Mouse (Mus musculus): ENCODE data around the gene Cpvl. TPM values are rescaled to one million over a fixed set of nuclear protein-coding genes. Genes with fewer than 3 reads are reported as not detected.
A peak's percentile ranks its signal among the peaks of the same experiment; 100 is the strongest.

Gene Cpvl
- polyA plus RNA-seq, 1 experiment from 2014 or later, result not detected

GRCm38 (mm10) chr6:54005302-54005701 is 26.8 kb upstream of the Cpvl start:
- 56% methylated on average over 4 of the region's 4 CpGs for WGBS (ENCODE audit: insufficient replicate concordance)
- Histone ChIP-seq H3K9me3 (replicated peaks; ENCODE audit: control insufficient read depth, low read length) (no peaks in the 10 kb centered on the region), H3K27me3 (ENCODE audit: control insufficient read depth, insufficient read depth, low read depth, low read length) (no peaks in the 10 kb centered on the region), H3K4me1 (ENCODE audit: control insufficient read depth, low read depth, low read length) (no peaks in the 10 kb centered on the region), H3K4me2 (ENCODE audit: low read depth, low read length) (no peak overlapping the region), H3K9ac (ENCODE audit: low read depth, low read length) (no peak overlapping the region), H3K4me3 (ENCODE audit: low read depth, low read length) (no peak overlapping the region), H3K36me3 (ENCODE audit: control insufficient read depth, insufficient read depth) (no peaks in the 10 kb centered on the region), H3K27ac (ENCODE audit: low read length) (no peak overlapping the region)
- ATAC-seq (ENCODE audit: low read depth), result no peak

- no peak overlapping the region for H3K27ac ChIP-seq (ENCODE audit: low read length)
- no peak overlapping the region for H3K4me2 ChIP-seq (ENCODE audit: low read depth, low read length)
- no peaks in the 10 kb centered on the region for H3K4me1 ChIP-seq (ENCODE audit: control insufficient read depth, low read depth, low read length)
- no peaks in the 10 kb centered on the region for H3K36me3 ChIP-seq (ENCODE audit: control insufficient read depth, insufficient read depth)
- WGBS (ENCODE audit: insufficient replicate concordance), result 42% methylated on average over 3 of the region's 3 CpGs
- no peak for ATAC-seq (ENCODE audit: low read depth)
- no peaks in the 10 kb centered on the region for H3K9me3 ChIP-seq (replicated peaks; ENCODE audit: control insufficient read depth, low read length)
- H3K4me3 ChIP-seq (ENCODE audit: low read depth, low read length), result no peak overlapping the region
- no peaks in the 10 kb centered on the region for H3K27me3 ChIP-seq (ENCODE audit: control insufficient read depth, insufficient read depth, low read depth, low read length)
- H3K9ac ChIP-seq (ENCODE audit: low read depth, low read length), result no peak overlapping the region
Observed at GRCm38 (mm10) chr6:53996226-53996955, 17.9 kb upstream of the Cpvl start.

- Histone ChIP-seq H3K27ac (ENCODE audit: low read length) (no peak overlapping the region), H3K36me3 (ENCODE audit: control insufficient read depth, insufficient read depth) (no peaks in the 10 kb centered on the region), H3K9me3 (replicated peaks; ENCODE audit: control insufficient read depth, low read length) (no peaks in the 10 kb centered on the region), H3K4me2 (ENCODE audit: low read depth, low read length) (no peak overlapping the region), H3K27me3 (ENCODE audit: control insufficient read depth, insufficient read depth, low read depth, low read length) (no peaks in the 10 kb centered on the region), H3K9ac (ENCODE audit: low read depth, low read length) (no peak overlapping the region), H3K4me3 (ENCODE audit: low read depth, low read length) (no peak overlapping the region), H3K4me1 (ENCODE audit: control insufficient read depth, low read depth, low read length) (no peaks in the 10 kb centered on the region)
- WGBS (ENCODE audit: insufficient replicate concordance), result 39% methylated on average over 4 of the region's 4 CpGs
- peak; percentile 27; the same call in 1 of the 2 replicates for ATAC-seq (ENCODE audit: low read depth)
Observed at GRCm38 (mm10) chr6:53995519-53995918, 17.0 kb upstream of the Cpvl start.

GRCm38 (mm10) chr6:53992386-53992785 is 13.9 kb upstream of the Cpvl start:
- 71% methylated on average over 3 of the region's 3 CpGs for WGBS (ENCODE audit: insufficient replicate concordance)
- no peak overlapping the region for H3K27ac ChIP-seq (ENCODE audit: low read length)
- H3K4me2 ChIP-seq (ENCODE audit: low read depth, low read length), result no peak overlapping the region
- no peaks in the 10 kb centered on the region for H3K9me3 ChIP-seq (replicated peaks; ENCODE audit: control insufficient read depth, low read length)
- no peak overlapping the region for H3K4me3 ChIP-seq (ENCODE audit: low read depth, low read length)
- H3K4me1 ChIP-seq (ENCODE audit: control insufficient read depth, low read depth, low read length), result no peaks in the 10 kb centered on the region
- ATAC-seq (ENCODE audit: low read depth), result no peak
- H3K9ac ChIP-seq (ENCODE audit: low read depth, low read length), result no peak overlapping the region
- no peaks in the 10 kb centered on the region for H3K36me3 ChIP-seq (ENCODE audit: control insufficient read depth, insufficient read depth)
- H3K27me3 ChIP-seq (ENCODE audit: control insufficient read depth, insufficient read depth, low read depth, low read length), result no peaks in the 10 kb centered on the region

GRCm38 (mm10) chr6:53987235-53987634 is 8.8 kb upstream of the Cpvl start:
- 66% methylated on average over 3 of the region's 3 CpGs for WGBS (ENCODE audit: insufficient replicate concordance)
- no peak overlapping the region for H3K9ac ChIP-seq (ENCODE audit: low read depth, low read length)
- no peaks in the 10 kb centered on the region for H3K36me3 ChIP-seq (ENCODE audit: control insufficient read depth, insufficient read depth)
- H3K27ac ChIP-seq (ENCODE audit: low read length), result no peak overlapping the region
- H3K9me3 ChIP-seq (replicated peaks; ENCODE audit: control insufficient read depth, low read length), result no peaks in the 10 kb centered on the region
- no peak overlapping the region for H3K4me3 ChIP-seq (ENCODE audit: low read depth, low read length)
- peaks cover under 1% of the 10 kb centered on the region; the same call in 1 of the 2 replicates for H3K4me1 ChIP-seq (ENCODE audit: control insufficient read depth, low read depth, low read length)
- no peak for ATAC-seq (ENCODE audit: low read depth)
- no peak overlapping the region for H3K4me2 ChIP-seq (ENCODE audit: low read depth, low read length)
- no peaks in the 10 kb centered on the region for H3K27me3 ChIP-seq (ENCODE audit: control insufficient read depth, insufficient read depth, low read depth, low read length)

- ATAC-seq (ENCODE audit: low read depth), result peak; percentile 30; the same call in 1 of the 2 replicates
- peak overlapping the region; percentile 20 for H3K4me2 ChIP-seq (ENCODE audit: low read depth, low read length)
- H3K27me3 ChIP-seq (ENCODE audit: control insufficient read depth, insufficient read depth, low read depth, low read length), result no peaks in the 10 kb centered on the region
- WGBS (ENCODE audit: insufficient replicate concordance), result 42% methylated on average over 14 of the region's 14 CpGs
- H3K9me3 ChIP-seq (replicated peaks; ENCODE audit: control insufficient read depth, low read length), result no peaks in the 10 kb centered on the region
- H3K4me3 ChIP-seq (ENCODE audit: low read depth, low read length), result peak overlapping the region; percentile 11; the same call in 1 of the 2 replicates
- no peak overlapping the region for H3K27ac ChIP-seq (ENCODE audit: low read length)
- no peak overlapping the region for H3K9ac ChIP-seq (ENCODE audit: low read depth, low read length)
- H3K4me1 ChIP-seq (ENCODE audit: control insufficient read depth, low read depth, low read length), result peaks cover 8% of the 10 kb centered on the region
- H3K36me3 ChIP-seq (ENCODE audit: control insufficient read depth, insufficient read depth), result no peaks in the 10 kb centered on the region
Observed at GRCm38 (mm10) chr6:53986273-53986985, 8.0 kb upstream of the Cpvl start.

GRCm38 (mm10) chr6:53983820-53984219 is 5.3 kb upstream of the Cpvl start:
- peaks cover 17% of the 10 kb centered on the region for H3K4me1 ChIP-seq (ENCODE audit: control insufficient read depth, low read depth, low read length)
- H3K27ac ChIP-seq (ENCODE audit: low read length), result no peak overlapping the region
- no peaks in the 10 kb centered on the region for H3K9me3 ChIP-seq (replicated peaks; ENCODE audit: control insufficient read depth, low read length)
- H3K9ac ChIP-seq (ENCODE audit: low read depth, low read length), result no peak overlapping the region
- ATAC-seq (ENCODE audit: low read depth), result no peak
- no peak overlapping the region for H3K4me3 ChIP-seq (ENCODE audit: low read depth, low read length)
- no peak overlapping the region for H3K4me2 ChIP-seq (ENCODE audit: low read depth, low read length)
- no peaks in the 10 kb centered on the region for H3K27me3 ChIP-seq (ENCODE audit: control insufficient read depth, insufficient read depth, low read depth, low read length)
- no peaks in the 10 kb centered on the region for H3K36me3 ChIP-seq (ENCODE audit: control insufficient read depth, insufficient read depth)
- WGBS (ENCODE audit: insufficient replicate concordance), result 65% methylated on average over 6 of the region's 6 CpGs

GRCm38 (mm10) chr6:53982612-53983011 is 4.1 kb upstream of the Cpvl start:
- Histone ChIP-seq H3K4me3 (ENCODE audit: low read depth, low read length) (no peak overlapping the region), H3K9me3 (replicated peaks; ENCODE audit: control insufficient read depth, low read length) (no peaks in the 10 kb centered on the region), H3K27me3 (ENCODE audit: control insufficient read depth, insufficient read depth, low read depth, low read length) (no peaks in the 10 kb centered on the region), H3K36me3 (ENCODE audit: control insufficient read depth, insufficient read depth) (no peaks in the 10 kb centered on the region), H3K4me1 (ENCODE audit: control insufficient read depth, low read depth, low read length) (peaks cover 17% of the 10 kb centered on the region), H3K27ac (ENCODE audit: low read length) (no peak overlapping the region), H3K9ac (ENCODE audit: low read depth, low read length) (no peak overlapping the region), H3K4me2 (ENCODE audit: low read depth, low read length) (no peak overlapping the region)
- WGBS (ENCODE audit: insufficient replicate concordance), result 49% methylated on average over 4 of the region's 4 CpGs
- no peak for ATAC-seq (ENCODE audit: low read depth)

GRCm38 (mm10) chr6:53982047-53982600 is 3.7 kb upstream of the Cpvl start:
- Histone ChIP-seq H3K27me3 (ENCODE audit: control insufficient read depth, insufficient read depth, low read depth, low read length) (no peaks in the 10 kb centered on the region), H3K36me3 (ENCODE audit: control insufficient read depth, insufficient read depth) (no peaks in the 10 kb centered on the region), H3K9me3 (replicated peaks; ENCODE audit: control insufficient read depth, low read length) (no peaks in the 10 kb centered on the region), H3K4me2 (ENCODE audit: low read depth, low read length) (no peak overlapping the region), H3K4me1 (ENCODE audit: control insufficient read depth, low read depth, low read length) (peaks cover 17% of the 10 kb centered on the region), H3K27ac (ENCODE audit: low read length) (no peak overlapping the region), H3K9ac (ENCODE audit: low read depth, low read length) (no peak overlapping the region), H3K4me3 (ENCODE audit: low read depth, low read length) (no peak overlapping the region)
- ATAC-seq (ENCODE audit: low read depth), result no peak
- 52% methylated on average over 9 of the region's 9 CpGs for WGBS (ENCODE audit: insufficient replicate concordance)

Measured in liver, embryonic 16.5 days (tissue).